Mouse (Mus musculus) layer of hippocampus, postnatal 10 days (tissue): ENCODE measurements around the gene Nod1. TPM values are rescaled to one million over a fixed set of nuclear protein-coding genes. Genes with fewer than 3 reads are reported as not detected.

Experiments used
- DNase-seq, 2 experiments: peaks; one replicate each; pipeline ENCODE4 v3.0.0; 2021; ENCODE audit warnings: low spot score in 2 of 2
- long read RNA-seq: library from polyadenylated mRNA; stranded (forward); transcript quantifications from one replicate; pipeline ENCODE4 v2.0.0, GENCODE M21; 2023
- total RNA-seq, 2 experiments: library from RNA; stranded (reverse); gene quantifications; 2 replicates each; pipeline ENCODE4 v1.2.3; 2021

Gene Nod1
- 1 to 10 TPM; 3.1 to 4.1 TPM for total RNA-seq
- long read RNA-seq, full-length matches to known transcripts = 4 of 4 reads
- long read RNA-seq, partial matches to known transcripts = 0 of 4 reads
- long read RNA-seq, other reads (novel, unspliced or antisense) = 0 of 4 reads

DNA sequence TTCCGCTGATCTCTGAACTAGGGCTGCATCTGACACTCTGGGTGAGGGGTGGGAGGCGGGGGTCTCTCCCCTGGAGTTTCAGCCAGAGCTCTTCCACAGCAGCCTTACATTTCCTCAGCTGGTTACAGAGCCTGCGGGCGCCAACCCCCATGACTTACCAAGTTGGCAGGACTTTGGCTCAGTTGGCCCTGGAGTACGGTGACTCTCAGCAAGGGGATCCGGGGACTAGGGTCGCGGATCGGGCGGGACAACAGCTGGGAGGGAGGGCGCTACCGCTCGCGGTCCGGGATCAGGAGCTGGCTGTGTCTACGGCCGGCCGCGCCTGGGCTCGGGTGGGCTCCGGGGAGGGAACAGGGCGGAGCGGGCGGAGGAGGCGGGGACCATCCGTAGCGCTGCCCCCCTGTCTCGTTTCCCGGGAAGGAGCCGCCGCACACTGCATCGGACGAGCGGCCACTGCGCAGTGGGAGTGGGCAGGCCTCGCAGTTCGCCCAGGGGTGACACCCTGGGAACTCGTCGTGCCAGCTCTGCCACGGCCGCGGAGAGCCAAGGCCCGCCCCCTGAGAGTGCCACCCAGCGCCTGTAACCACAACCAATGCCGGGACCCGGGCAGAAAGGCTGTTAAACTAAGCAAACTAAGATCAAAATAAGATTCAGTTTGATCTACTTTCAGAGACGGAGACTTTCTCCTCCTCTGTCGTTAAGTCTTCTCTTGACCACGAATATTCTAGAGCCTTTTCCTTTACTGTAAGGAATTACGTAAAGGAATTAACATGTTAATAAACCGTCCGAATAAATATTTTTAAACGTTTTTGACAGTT, at the start of gene Nod1:
Nod1 (minus strand) TSS at position 502 of the 818 bp plus-strand sequence.
- peak; percentile 46 to 71 for DNase-seq

DNA sequence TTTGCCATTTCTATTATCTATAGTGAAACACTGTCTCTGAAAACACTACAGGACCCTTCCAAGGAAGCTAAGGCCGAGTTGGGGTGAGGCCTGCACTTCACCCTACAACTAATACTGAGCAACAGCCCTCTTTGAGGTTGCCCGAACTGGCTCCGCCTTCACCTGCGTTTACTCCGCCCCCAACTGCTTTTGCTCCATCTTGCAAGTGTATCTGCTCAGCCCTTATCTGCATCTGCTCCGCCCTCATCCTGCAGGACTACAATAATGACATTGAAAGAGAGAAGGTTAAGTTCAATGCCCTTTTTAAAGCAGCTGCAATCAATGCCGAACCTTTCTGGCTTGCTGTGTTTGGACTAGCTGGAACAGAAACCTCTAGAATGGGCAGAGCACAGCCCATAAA, 49.4 kb upstream of the Nod1 start:
- DNase-seq = no peak

DNA sequence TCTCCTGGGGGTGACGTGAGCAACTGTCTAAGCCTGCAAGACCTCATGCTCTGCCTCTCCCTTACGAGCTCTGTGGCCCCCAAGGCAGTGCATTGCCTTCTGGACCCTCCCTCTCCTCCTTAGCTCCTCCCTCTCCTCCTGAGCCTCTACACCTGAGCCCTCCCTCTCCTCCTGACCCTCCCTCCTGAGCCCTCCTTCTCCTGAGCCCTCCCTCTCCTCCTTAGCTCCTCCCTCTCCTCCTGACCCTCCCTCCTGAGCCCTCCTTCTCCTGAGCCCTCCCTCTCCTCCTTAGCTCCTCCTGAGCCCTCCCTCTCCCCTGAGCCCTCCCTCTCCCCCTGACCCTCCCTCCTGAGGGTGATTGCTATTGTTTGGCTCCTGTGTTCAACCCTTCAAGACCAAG, 46.0 kb upstream of the Nod1 start:
- DNase-seq = no peak

DNA sequence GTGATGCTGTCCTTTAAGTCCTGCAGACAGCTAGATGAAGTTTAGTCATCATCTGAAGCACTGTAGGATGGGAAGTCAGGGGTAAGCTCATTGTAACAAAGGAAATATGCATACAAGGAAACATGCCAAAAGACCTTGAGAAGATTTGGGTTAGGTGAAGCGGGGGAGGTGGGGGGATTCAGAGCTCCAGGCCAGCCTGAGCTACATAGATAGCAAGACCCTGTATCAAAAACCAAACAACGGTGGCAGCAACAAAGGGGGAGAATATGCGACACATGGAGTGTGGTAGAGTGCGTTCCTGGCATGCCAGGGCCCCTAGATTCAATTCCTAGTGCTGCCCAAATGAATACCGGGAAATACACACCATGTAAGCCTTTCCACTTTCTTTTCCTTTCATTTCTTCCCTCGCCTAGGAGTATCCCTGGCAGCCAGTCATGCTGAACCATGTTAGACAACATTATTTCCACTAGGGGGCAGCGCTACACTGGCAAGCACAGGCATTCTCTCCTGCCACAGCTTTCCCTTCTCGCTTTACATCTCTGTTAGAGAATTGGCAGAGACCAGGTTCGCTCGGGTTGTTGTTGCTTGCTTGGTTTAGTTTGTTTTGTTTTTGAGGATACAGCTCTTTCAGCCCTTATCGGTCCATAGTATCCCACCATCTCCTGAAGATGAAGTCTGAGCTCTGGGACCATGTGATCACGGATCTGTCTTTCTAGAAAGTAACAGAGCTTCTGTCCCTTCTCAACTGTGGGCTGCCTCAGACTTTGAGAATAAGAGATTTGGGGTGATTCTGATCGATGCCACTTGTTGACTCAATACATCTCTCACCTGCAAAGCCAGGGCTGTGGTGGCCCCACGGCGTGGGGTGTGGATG, 44.5 kb upstream of the Nod1 start:
- DNase-seq = peak; percentile 60 to 67

DNA sequence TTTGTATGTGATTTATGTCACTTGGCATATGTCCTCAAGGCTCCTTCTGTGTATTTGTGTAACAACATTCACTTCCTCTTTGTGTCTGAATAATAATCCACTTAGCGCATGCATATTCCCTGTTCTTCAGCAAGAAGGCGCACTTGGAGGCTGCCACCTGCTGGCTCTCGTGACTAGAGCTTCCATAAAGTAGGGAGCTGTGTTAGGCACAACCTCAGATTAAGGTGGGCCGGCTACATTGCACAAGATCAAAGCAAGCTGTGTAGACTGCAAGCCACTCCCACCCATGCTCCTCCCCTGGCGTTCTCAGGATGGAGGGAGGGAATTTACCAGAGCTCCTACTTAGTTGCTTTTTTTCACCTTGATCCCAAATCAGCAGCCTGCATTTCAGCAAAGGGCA, 43.8 kb upstream of the Nod1 start:
- DNase-seq = peak; percentile 21 to 53

DNA sequence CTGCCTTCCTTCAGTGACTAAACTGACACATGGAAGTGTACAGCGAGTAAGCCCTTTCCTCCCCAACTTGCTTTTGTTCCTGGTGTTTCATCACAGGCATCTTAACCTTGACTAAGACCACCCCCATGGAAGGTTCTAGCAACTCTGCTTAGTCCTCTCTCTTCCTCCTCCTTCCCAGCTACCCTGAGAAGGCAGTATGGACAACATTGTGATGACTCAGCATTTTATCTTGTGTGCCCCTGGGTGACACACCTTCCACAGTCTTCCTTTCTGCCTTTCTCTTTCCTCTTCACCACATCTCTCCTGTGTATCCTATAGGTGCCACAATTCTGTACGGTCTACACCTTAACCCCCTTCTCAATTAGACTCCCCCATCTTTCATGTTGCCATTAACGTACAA, 41.8 kb upstream of the Nod1 start:
- DNase-seq = no peak

DNA sequence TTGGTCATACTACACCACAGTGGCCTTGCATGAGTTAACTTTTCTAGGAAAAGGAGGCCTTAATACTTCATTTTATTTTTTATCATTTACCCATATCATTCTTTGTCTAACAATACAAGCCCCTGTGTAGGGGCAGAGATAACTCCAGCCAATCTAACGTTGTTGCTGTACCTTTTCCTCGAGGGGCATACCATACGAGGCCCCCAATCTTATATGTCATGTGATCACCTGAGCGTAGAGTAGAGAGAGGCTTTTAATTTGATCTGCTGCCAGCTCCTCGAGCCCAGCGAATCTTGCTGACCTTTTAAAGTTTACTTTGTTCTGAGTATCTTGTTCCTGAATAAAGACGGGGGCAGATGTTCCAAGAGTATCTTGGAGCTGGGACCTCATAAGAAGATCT, 40.1 kb upstream of the Nod1 start:
- DNase-seq = no peak

DNA sequence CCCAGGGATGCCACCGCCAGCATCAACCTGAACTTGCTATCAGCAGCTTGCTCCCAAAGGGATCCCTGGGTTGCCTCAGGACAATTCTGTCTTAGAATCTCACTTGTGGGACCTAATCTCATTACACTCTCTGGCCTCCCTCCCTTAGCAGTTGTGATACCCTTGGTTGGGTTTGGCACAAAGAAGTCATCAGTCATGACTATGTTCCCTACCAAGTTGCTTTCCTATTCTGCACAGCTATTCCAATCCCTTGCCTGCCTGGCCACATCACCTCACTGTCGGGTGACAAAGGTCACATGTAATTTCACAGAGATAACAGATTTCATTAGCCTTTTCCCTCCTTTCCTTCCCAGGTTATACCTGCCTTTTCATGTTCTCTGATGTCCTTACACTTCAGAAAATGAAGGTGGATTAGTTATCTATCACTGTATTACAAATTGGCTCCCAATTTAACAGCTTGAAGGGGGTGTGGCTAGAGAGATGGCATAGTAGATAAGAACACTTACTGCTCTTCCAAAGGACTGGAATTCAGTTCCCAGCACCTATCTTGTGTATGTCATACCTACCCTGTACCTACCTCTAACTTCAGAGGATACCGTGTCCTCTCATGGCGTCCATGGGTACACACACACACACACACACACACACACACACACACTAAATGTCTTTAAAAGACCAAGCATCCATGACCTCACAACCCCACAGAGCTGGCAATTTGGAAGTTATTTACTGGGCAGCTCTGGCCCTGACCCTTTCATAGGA, 38.1 kb upstream of the Nod1 start:
- DNase-seq = no peak

DNA sequence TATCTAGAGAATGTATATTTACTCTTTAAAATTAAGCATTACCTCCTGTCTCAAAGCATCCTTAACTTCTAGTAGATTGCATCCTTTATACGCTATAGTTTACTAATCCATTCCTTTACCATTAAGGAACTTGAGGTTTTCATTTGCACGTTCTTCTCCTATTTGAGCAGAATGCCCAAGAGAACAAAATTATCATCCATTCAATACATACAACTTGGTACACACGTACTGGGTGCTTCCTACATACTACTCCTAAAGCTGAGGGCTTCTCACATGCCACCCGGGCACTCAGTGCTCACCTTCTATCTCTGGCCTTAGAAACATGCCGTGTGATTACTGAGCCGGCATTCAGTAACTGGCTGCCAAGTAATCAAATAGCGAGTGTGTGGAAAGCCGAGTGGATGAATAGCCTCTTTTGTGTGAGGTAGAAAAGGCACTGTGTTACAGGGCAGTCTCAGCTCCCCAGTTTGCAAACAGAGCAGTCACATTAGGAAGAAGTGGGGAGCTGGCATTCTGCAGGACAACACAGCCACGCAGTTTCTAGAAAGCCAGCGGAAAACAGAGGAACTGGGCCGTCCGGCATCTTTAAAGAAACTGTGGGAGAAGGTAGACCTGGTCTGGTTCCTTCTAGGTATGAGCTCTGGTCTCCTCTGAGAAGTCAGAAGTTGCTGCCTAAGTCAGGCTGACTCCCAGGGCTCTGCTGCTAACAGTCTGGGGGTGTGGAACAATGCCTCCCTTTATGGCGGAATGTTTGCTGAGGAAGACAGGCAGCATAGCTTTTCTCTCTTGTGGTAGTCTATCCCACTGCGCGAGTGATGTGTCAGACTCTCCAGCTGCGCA, 37.2 kb upstream of the Nod1 start:
- DNase-seq = peak; percentile 20 to 25

DNA sequence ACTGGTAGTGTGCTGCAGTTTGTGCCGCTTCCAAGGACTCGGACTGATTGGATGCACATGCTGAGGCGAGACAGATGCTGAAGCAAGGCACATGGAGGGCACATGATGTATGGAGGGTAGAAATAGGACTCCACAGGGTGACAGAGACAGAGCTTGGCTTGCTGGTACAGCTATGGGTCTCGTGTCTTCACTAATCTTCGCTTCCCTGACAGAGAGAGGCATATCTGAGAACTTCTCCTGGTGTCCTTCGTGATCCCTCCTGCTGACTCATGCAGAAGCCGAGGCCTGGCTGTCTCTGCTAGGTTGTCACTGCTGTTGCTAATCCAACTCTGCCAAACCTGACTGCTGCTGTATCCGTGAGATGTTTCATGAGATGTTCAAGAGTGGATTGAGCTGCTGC, 36.0 kb upstream of the Nod1 start:
- DNase-seq = no peak

DNA sequence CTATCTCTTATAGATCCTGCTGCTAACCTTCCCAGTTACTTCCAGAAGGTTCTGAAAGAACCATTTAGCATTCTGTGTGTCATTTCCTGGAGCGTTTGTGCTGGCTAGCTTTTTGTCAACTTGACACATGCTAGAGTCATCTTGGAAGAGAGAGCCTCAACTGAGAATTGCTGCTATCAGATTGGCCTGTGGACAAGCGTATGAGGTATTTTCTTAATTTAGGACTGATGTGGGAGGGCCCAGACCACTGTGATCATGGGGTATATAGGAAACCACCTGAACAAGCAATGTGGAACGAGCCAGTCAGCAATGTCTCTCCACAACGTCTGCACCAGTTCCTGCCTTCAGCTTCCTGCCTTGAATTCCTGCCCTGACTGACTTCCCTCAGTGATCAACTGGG, 31.1 kb upstream of the Nod1 start:
- no peak for DNase-seq

DNA sequence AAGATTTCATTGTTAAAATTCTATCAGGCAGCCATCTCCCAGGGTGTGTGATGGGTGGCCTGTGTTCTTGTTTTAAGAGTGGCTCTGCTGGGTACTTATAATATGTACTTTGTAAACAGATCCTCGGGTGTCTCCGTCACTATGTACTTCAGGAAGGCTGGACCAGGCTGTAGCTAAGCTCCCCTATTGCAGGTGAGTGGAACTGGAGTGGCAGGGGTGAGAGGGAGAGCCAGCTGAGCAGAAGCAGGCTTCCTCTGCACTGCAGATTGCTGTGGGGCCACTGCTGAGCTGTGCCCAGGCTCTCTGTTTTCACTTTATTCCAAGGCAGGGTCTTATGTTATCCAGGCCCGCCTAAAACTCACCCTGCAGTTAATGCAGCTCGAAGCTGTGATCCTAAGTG, 30.0 kb upstream of the Nod1 start:
- no peak for DNase-seq

DNA sequence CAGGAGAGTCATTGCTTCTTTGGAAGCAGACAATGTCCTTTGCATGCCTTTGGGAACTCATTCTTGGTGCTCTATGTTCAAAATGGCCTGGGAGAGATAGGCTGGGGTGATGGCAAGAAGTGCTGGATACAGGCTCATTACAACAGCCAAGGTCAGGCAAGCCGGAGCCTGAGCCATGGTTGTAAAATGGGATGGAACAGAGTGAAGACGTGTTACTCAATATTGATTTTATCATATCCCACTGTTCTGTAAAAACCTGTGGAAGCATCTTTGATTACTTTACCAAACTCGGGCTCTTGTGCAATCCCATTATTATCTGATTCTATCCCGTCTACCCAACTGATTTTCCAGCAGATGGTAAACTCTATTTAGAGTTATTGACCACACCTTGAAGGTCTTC, 28.9 kb upstream of the Nod1 start:
- no peak for DNase-seq

DNA sequence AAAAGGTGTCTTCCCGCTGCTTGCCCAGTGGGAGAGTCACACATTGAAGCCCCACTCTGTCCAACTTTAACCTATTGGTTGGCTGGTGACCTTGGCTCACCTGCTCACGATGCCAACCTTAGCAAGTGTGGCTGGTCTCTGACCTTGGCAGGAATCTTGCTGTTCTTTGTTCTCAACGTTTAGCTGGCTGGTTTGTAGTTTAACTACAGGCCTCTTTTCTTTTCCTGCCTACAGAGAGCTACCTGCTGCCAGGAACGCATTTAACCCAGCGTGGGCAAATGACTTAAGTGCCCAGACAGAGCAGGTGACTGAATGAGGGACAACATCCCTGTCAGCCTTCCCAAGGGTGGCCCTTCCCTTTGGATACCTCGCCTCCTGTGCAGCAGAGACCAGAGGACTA, 25.3 kb upstream of the Nod1 start:
- no peak for DNase-seq

DNA sequence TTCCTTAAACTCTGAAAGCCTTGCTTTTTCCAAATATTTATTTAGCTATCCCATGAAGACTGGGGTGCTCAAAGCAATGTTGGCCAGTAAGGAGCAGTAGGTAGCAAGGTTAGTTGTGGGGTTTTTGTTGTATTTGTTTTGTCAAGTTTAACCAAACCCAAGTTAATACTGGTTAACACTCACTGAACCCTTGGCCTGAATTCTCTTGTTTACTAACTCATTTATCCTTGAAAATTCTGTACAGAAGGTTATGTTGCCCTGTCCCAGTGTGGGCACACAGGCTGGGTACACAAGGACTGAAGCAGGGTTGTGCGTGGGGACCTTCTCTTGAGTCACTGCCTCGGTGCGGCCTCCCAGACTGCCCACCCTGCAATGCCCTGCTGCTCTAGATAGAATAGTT, 23.9 kb upstream of the Nod1 start:
- no peak for DNase-seq

DNA sequence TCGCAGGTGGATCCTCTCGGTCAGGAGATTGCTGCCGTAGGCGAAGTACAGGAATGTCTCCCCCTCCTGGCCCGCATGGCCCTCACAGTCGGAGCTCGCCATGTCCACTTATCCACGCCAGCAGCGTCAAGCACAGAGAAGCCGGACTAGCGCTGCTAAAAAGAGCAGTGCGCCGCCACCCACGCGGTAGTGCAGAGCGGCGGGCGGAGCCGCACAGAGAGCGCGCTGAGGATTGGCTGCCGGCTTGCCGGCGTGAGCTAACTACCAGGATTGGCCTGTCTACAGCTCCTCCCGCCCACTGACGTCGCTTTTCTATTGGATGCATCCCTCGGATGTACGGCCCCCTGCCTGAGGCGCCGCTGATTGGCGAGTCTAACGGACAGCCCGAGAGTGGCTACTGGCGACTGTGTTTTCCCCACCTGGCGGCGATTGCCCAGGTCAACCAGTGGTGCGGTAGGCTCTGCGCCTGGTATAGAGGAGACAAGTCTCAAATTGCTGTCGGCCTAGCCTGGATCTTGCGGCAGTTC, 20.4 kb upstream of the Nod1 start, which contains the start of gene Ggct:
Ggct (minus strand) TSS at position 217 of the 527 bp plus-strand sequence.
- DNase-seq = peak; percentile 91 to 93

DNA sequence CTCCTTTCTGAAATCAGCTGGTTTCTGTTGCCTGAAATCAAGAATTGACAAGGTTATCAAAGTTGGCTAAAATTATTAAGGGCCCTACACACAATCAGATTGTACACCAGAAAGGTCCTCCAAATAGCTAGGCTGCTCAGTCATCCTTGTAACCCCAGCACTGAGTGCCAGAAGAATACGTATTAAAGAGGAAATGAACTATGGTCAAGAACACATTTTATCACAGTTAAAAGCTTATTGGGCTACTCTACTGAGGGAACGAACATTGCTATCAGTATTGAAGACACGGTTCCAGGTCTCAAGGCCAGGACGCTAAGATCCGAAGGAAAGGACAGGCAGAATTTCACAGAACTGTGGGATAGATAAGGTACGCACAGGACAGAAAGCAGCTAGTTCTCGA, 19.7 kb upstream of the Nod1 start:
- DNase-seq = no peak

DNA sequence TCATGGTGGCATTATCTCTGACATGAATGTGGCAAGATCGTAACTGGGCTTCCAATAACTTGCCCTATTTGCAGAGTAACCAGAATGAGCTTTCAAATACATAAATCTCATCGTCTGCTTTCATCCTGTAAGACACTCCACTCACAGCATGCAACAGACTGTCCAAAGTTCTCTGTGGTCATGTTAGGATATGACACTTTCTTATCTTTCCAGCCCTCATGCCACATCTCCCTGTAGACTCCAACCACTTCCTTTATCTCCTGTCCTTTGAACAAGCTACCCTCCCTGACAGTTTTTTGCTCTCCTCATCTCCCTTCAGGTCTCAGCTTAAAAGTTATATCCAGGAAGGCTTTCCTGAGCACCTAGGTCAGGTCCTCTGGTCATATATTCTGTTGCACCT, 18.8 kb upstream of the Nod1 start:
- DNase-seq = no peak

DNA sequence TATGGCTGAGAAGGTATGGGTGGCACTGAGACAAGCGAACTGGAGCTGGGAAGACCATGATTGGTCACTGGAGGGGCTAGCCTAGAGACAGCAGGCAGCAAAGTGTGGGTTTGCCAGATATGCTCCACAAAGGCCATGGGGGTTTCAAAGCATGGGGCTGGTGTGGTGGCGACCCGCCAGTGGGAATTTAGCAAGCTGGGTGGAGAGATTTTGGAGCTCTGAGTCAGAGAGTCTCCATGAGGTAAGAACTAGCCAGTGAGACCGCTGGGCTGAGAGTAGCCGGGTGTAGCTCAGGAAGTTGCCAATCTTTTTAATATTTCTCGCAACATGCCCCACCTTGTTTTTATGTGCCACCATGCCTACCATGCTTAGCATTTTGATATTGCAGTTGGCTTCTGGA, 15.7 kb upstream of the Nod1 start:
- DNase-seq = no peak

DNA sequence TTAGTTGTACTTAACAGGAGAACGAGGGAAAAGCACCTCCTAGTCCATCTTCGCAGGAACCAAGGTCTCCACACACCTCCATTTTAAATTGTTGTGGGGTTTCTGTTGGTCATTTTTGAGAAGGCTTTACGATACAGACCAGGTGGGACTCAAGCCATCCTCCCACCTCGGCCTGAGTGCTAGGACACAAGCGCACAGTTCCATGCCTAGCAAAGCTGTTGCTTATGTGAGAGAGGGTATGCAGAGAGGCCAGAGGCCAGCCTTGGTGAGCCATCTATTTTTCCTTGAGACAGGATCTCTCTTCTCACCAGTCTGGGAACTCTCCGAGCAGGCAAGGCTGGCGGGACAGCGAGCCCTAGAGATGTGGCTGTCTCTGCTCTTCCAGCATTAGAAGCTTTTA, 11.7 kb upstream of the Nod1 start:
- DNase-seq = no peak
